Mouse (Mus musculus) MEL (cell line): ENCODE measurements around the gene H2-Ab1.

Source experiments
- HCFC1 ChIP-seq: IDR thresholded peaks from 2 replicates; pipeline ENCODE4 v1.6.1; 2012; ENCODE audit warnings: low read depth, mild to moderate bottlenecking, inconsistent platforms, low read length, improper control_type of control experiment, moderate library complexity
- JUND ChIP-seq: IDR thresholded peaks from 2 replicates; pipeline ENCODE4 v1.6.1; 2011; ENCODE audit warnings: low read depth, mild to moderate bottlenecking, improper control_type of control experiment, low read length
- POLR2A ChIP-seq, 2 experiments: IDR thresholded peaks; 2 replicates each; pipeline ENCODE4 v1.6.1; 2011 to 2012; ENCODE audit warnings: low read length in 2 of 2, mild to moderate bottlenecking in 2 of 2, control low read depth in 1 of 2, improper control_type of control experiment in 1 of 2, low read depth in 1 of 2, moderate library complexity in 1 of 2; ENCODE audit not compliant: control insufficient read depth in 1 of 2, insufficient read depth in 1 of 2, poor library complexity in 1 of 2
- ZMIZ1 ChIP-seq: IDR thresholded peaks from 2 replicates; pipeline ENCODE4 v1.6.1; 2012; ENCODE audit warnings: low read depth, mild to moderate bottlenecking, inconsistent platforms, low read length, improper control_type of control experiment, moderate library complexity

GRCm38 (mm10) chr17:34263811-34264371, 6.4 kb downstream of the H2-Ab1 start:
- TF ChIP-seq HCFC1 (no peak), POLR2A (IDR thresholded peaks at IDR 0.05; ENCODE audit: control insufficient read depth in 1 of 2, insufficient read depth in 1 of 2, low read depth in 1 of 2, low read length in 2 of 2, poor library complexity in 1 of 2) (no peak), JUND (no peak), ZMIZ1 (no peak)
